Mouse (Mus musculus) olfactory bulb, adult 2 months (tissue): Measurements from ENCODE around the gene Gm26558.

ENCODE experiments used
- CTCF ChIP-seq: fragments of 200-500 bp; IDR thresholded peaks from 2 replicates; pipeline ENCODE4 v1.5.1; 2012; ENCODE audit warnings: low read depth, mild to moderate bottlenecking, low read length, moderate library complexity; ENCODE audit not compliant: insufficient read depth
- POLR2A ChIP-seq: fragments of 200-500 bp; IDR thresholded peaks from 2 replicates; pipeline ENCODE4 v1.6.1; 2012; ENCODE audit warnings: mild to moderate bottlenecking, low read depth, low read length, moderate library complexity; ENCODE audit not compliant: insufficient read depth

DNA sequence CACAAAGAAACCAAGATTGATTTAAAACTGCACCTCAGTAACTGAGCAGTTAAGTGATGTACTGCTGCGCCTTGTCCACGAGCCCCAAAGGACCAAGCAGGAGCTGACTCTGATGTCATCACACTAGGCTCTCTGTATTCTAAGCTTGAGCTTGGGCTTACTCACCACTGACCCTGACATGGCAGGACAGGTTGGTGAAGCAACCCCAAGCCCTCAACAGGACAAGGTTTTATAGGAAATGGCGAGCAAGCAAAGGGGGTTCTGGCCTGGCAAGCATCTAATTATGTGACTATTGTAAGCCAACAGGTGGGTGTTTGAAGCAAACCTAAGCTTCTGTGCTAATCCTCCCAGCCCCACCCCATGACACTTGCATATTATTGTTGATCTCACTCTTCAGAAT lies 38.9 kb upstream of the Gm26558 start:
- no peak for TF ChIP-seq CTCF
- no peak for TF ChIP-seq POLR2A
